Mouse (Mus musculus) cerebellum, postnatal 4 days (tissue): ENCODE results near the gene Gm20388.
A peak's percentile ranks its signal among the peaks of the same experiment; 100 is the strongest.
"Not testable (repeated sequence)": the region's sequence is repeated elsewhere in the genome, so short reads cannot be mapped to it uniquely, and the experiment has no call there.

Source experiments
- DNase-seq, 2 experiments: peaks; one replicate each; pipeline ENCODE4 v3.0.0; 2022; ENCODE audit warnings: low spot score in 2 of 2, mixed read lengths in 1 of 2

Gene Gm20388

DNA sequence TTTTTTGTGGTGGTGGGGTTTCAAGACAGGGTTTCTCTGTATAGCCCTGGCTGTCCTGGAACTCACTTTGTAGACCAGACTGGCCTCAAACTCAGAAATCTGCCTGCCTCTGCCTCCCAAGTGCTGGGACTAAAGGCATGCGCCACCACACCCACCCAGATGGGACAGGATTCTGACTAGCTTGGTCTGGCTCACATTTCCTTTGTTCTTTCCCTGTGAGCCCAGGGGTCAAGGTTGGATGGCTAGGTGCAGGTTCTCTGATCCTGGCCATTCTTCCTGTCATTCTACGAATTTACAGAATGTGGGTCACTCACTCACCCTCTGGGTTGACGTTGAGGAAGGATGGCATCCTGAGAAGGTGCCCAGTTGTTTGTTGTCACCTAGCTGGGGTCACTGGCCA, 423.6 kb downstream of the Gm20388 start:
- not testable (repeated sequence) for DNase-seq

- peak in 1 of 2 experiments; percentile 47 for DNase-seq
Observed at GRCm38 (mm10) chr8:120334878-120335261, 424.2 kb downstream of the Gm20388 start.

GRCm38 (mm10) chr8:120335262-120336086, 424.8 kb downstream of the Gm20388 start:
- peak in 1 of 2 experiments; percentile 36 for DNase-seq

DNA sequence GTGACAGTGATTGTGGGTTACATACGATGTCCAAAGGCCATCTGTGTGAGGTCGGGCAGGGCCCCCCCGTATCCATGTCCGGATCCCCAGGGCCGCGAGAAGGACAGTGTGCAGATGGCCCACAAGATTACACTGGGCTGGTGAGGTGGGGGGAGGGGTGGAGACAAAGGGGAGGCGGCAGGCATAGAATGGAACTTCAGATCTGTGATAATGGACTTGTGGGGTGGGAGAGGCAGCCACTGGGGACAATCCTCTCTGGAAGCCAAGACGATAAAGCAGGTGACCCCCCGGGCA, 425.4 kb downstream of the Gm20388 start:
- DNase-seq, result peak in 1 of 2 experiments; percentile 50

DNA sequence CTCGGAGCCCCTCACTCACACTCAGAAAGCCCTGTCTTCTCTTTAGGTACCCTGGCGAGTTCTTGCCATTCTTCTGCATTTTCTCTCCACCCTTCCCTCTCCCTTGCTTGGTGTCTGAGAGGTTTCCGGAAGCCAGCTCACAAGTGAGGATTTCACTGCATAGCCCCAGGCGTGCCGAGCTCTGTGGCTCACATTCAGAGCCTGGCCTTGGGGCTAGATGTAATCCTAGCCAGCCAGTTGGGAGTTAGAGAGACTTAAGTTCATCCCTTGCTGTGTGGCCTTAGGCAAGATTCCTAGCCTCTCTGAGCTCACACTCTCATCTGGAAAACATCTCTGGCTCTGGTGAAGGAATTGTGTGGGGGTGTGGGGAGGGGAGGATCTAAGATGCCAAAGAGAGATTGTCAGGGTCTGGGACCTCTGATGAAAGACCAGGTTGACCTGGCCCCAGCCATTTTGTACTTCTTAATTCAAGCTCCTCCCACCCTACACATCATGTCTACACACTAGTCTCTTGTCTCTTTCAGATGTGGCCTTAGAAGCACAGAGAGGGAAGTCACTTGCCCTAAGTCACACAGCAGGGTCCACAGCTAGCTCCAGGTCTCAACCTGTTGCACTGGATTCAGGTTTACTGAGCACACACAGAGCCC, 426.4 kb downstream of the Gm20388 start:
- DNase-seq, result no peak

- DNase-seq, result no peak
Observed at GRCm38 (mm10) chr8:120337627-120338026, 427.0 kb downstream of the Gm20388 start.

GRCm38 (mm10) chr8:120338678-120339077, 428.0 kb downstream of the Gm20388 start:
- no peak for DNase-seq

GRCm38 (mm10) chr8:120339743-120340142, 429.1 kb downstream of the Gm20388 start:
- peak in 1 of 2 experiments; percentile 52 for DNase-seq

- DNase-seq, result no peak
Observed at GRCm38 (mm10) chr8:120341124-120341523, 430.5 kb downstream of the Gm20388 start.

DNA sequence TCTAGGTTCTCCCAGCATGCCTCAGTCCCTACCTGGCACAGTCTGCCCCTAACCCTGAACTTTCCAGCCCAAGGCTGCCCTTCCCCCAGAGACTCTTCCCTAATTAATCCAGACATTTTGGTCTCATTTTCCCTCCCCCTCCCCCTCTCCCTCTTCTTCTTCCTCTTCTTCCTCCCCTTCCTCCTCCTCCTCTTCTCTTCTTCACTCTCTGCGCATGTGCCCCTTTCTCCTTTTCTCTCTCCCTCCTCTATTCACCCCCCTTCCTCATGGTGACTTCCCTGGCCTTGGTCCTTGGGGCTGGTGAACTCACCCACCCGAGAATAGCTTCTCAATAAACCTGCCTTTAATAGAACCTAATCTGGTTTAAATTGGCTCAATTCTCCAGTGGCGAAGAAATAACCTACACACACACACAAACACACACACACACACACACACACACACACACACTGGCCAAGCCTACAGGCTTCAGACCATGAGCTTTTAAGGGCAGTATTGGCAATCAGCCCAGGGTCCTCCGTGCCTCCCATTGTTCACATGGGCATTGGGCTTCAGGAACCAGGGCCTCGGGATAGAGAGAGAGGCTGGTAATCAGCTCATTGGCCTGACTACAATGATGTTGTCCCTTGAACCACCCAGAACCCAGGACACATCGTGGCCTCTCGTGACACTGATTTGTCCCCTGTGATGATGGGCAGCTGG, 432.4 kb downstream of the Gm20388 start:
- DNase-seq, result no peak

DNA sequence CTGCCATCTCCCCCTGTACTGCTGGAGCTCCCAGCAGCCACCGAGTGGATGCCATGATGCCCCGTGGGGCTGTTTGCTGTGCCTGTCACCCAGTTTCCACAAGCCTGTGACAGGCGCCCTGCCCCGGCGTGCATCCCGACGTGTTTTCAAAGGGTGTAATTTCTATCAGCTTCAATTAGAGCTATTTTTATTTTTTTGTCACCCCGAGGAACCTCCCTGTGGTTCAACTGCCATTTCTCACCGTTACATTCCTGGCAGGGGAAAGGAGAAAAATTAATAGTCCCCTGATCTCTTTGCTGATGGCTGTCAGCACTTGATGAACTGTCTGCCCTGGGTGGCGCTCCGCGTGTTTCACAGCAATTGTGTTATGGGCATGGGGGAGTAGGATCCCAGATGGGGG, 432.9 kb downstream of the Gm20388 start:
- DNase-seq, result no peak

- no peak for DNase-seq
Observed at GRCm38 (mm10) chr8:120344166-120344565, 433.5 kb downstream of the Gm20388 start.

DNA sequence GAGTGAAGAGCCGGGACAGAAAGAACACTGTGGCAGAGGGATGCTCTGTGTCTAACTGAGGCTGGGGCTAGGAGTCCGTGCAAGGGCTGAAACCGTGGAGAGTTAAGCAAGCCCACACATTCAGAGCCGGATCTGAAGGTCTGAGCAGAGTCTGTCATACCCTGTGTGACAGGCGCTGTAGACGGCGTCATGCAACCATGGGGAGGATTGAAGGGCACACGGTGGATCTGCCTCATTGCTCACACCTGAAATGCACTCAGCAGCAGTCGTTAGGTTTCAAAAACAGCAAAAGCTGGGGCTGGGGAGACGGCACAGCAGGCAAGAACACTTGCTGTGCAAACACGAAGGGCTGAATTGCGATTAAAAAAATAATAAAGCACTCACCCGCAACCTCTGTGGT, 433.9 kb downstream of the Gm20388 start:
- no peak for DNase-seq

- no peak for DNase-seq
Observed at GRCm38 (mm10) chr8:120347734-120348341, 437.2 kb downstream of the Gm20388 start.

DNA sequence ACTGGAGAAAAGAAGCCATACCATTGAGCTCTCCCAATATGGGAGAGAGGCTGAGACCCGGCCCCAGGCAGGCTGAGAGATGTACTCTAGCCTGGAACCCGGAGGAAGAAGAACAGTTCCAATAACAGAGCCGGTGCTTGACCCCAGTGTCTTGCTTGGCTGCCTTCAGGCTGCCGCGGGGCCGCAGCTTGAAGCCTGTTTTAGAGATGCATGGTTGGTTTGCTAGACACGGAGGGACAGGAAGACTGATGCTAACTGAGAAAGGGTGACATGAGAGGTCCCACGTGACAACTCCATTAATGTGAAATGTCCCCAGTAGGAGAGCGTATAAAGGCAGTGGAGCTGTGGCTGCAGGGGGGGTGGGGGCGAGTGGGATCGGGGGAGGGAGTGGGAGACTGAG, 438.3 kb downstream of the Gm20388 start:
- no peak for DNase-seq

DNA sequence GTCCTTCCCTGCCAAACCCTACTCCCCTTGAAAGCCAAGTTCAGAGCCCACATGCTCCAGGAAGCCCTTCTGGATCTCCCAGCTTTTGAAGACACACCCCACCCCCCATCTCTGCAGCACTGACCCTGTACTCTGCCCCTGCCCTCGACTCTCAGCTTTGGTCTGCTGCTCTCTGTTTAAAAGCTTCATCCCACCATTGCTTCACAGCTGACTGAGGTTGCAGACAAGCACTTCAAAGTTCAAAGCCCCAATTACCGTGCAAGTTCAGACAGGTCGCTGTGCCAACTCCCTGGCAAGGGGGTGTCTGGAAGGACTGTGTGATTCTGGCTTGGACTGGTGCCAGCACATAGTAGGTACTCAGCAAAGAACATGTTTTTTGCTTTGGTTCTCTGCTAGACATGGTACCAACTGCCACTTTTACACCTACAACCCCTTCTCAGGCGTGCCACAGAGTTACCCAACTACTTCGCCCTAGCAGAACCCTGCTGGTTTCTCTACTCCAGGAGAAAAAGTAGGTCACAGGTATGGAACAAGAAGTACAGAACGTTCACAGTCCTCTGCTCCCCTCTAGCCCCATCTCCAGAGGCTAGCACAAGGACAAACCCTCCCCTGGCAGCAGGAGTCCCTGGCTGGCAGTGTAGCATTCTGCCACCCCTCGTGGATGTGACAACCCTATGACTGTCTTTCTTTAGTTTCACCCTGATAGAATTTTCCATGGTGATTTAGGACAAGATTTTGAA, 440.9 kb downstream of the Gm20388 start:
- DNase-seq, result no peak

GRCm38 (mm10) chr8:120352096-120352495, 441.5 kb downstream of the Gm20388 start:
- no peak for DNase-seq

GRCm38 (mm10) chr8:120356067-120356466, 445.4 kb downstream of the Gm20388 start:
- DNase-seq, result no peak

GRCm38 (mm10) chr8:120357504-120357903, 446.9 kb downstream of the Gm20388 start:
- DNase-seq, result no peak

DNA sequence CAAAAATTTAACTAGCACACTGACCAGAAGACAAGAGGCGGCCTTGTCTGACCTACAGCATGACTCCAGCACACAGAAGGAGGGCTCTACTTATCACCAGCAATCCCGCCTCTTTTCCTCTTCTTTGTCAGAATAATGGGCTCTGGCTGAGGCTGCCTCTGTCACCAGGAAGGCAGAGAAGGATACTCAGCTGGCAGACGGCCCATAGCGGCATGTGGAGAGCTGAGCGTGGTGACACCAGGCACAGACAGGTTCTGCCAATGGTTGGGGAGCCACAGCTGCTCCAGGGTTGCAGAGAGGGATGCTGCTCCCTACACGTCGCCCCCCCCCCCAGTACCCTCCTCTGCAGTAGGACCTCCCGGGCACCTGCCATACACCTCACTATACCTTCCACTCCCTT, 450.7 kb downstream of the Gm20388 start:
- peak in 1 of 2 experiments; percentile 80 for DNase-seq

DNA sequence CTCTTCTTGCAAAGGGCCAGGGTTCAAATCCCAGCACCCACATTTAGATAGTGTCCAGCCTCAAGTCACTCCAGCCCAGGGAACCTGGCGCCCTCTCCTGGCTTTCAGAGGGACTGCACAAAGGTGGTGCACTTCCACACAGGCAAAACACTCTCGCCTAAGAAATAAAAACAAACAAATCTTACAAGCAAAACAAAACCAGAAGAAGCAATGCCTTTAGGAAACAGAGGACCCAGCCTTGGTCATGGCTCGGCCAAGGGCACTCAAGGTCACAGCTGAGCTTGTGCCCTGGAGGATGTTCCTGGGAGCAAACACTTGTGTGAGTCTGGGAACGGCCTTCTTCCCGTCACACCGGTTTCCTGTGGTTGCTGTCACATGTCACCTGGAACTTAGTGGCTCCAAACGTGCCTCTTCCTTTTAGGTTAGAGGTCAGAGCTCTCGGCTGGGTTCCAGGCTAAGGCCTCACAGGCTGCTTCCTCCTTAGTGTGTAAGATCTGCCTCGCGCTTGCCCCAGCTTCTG, 453.0 kb downstream of the Gm20388 start:
- no peak for DNase-seq
